Mouse (Mus musculus) natural killer cell, adult 2 months (primary cell): ENCODE data around the gene Gm10376.
"Not testable (repeated sequence)": the region's sequence is repeated elsewhere in the genome, so short reads cannot be mapped to it uniquely, and the experiment has no call there.

Experiments
- DNase-seq, 2 experiments: peaks; one replicate each; pipeline ENCODE4 v3.0.0; 2022; ENCODE audit warnings: low spot score in 2 of 2

Gene Gm10376

DNA sequence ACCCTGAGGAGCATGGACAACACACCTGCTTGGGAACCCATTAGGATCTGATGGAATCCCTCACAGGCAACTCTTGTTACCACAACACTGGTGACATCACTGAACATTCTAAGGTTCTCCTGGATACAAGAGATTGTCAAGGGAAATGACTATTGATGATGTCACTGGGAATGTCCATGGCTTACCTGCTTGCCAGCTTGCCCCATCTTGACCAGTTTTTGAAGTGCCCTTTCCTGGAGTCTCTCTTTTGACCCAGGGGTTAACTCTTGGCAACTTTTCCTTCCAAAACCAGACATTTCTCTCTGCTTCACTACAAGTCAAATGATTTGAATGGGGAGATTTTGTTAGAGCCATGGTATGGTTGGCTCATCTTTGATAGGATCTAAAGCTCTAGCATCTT lies at the start of gene Gm10376:
Gene Gm10376 (minus strand): TSS at position 101 of the 400 bp plus-strand sequence.
- DNase-seq: not testable (repeated sequence)

DNA sequence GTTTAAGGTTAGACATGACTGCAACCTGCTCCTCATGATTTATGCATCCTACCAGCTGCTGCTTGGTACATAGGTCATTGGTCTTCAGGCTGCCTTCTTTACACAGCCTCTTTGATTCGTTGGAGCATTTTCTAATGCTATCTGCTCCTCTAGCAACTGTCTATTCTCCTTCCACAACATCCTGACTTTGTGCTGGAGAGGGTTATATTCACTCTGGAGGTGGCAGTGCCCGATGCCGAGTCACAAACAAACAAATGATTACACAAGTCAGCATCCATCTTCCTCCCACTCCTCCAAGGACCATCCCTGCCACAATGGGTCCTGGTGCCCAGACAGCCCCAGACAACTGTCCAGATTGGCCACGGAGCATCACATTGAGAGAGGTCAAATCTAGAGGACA lies 44.8 kb upstream of the Gm10376 start:
- not testable (repeated sequence) for DNase-seq

DNA sequence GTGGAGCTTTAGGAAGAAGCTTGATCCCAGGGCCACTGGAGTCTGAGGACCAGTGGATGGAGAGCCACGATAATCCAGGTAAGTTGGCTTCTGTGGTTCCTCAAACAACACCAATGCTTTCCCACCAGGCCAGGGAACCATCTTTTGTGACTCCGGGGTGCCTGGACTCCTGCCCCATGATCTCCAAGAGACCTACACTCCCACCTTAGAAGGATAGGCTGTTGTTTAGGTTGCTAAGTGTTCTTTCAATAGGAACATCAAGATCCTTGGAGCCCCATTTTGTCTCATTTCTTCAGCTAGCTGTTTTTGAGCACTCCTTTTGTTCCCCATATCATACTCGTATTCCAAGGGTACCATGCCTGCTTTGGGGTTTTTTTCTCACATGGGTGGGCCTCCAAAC lies 42.6 kb upstream of the Gm10376 start:
- not testable (repeated sequence) for DNase-seq

DNA sequence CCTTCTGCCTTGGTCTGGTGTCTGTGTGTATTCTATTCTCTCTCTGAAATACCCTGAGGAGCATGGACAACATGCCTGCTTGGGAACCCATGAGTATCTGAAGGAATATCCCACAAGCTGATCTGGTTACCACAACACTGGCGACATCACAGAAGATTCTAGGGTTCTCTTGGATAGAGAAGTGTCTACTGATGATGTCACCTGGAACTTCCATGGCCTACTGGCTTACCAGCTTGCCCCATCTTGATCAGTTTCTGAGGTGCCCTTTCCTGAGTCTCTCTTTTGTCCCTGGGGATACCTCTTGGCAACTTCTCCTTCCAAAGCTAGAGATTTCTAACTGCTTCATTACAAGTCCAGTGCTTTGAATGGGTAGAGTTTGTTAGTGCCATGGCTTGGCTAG lies 21.9 kb downstream of the Gm10376 start, which contains the start of gene Gm8082:
Gene Gm8082 (minus strand): TSS at position 101 of the 400 bp plus-strand sequence.
- DNase-seq: not testable (repeated sequence)
